Mouse (Mus musculus) lung, embryonic 16.5 days (tissue): Measurements from ENCODE around the gene Acot11. TPM values are rescaled to one million over a fixed set of nuclear protein-coding genes. Genes with fewer than 3 reads are reported as not detected.

Source experiments
- ATAC-seq: fragments of 200-750 bp; cut with Nextera tagmentation; 2 replicates; pipeline ENCODE4 v1.8.0; 2017; ENCODE audit warnings: low read depth, mild to moderate bottlenecking, moderate library complexity
- H3K27ac ChIP-seq: fragments of 300-500 bp; sonication (generic); 2 replicates; pipeline ENCODE4 v1.5.1; 2014; ENCODE audit warnings: mild to moderate bottlenecking, control low read depth, low read length
- H3K27me3 ChIP-seq: fragments of 300-500 bp; sonication (generic); 2 replicates; pipeline ENCODE4 v1.6.1; 2014; ENCODE audit warnings: low read depth, low read length, mixed read lengths; ENCODE audit not compliant: control insufficient read depth, insufficient read depth
- H3K36me3 ChIP-seq: fragments of 300-500 bp; sonication (generic); 2 replicates; pipeline ENCODE4 v1.6.1; 2014; ENCODE audit warnings: low read length; ENCODE audit not compliant: control insufficient read depth, insufficient read depth
- H3K4me1 ChIP-seq: fragments of 300-500 bp; sonication (generic); replicated peaks from 2 replicates; pipeline ENCODE4 v1.6.1; 2014; ENCODE audit warnings: low read length, mixed read lengths; ENCODE audit not compliant: control insufficient read depth, insufficient read depth
- H3K4me2 ChIP-seq: fragments of 300-500 bp; sonication (generic); 2 replicates; pipeline ENCODE4 v1.6.1; 2014; ENCODE audit warnings: low read depth, low read length, control low read depth
- H3K4me3 ChIP-seq: fragments of 300-500 bp; sonication (generic); 2 replicates; pipeline ENCODE4 v1.5.1; 2014; ENCODE audit warnings: mild to moderate bottlenecking, low read length, control low read depth
- H3K9ac ChIP-seq: fragments of 300-500 bp; sonication (generic); 2 replicates; pipeline ENCODE4 v1.6.1; 2014; ENCODE audit warnings: low read length, control low read depth
- H3K9me3 ChIP-seq: fragments of 300-500 bp; sonication (generic); 2 replicates; pipeline ENCODE4 v1.6.1; 2016; ENCODE audit warnings: low read length; ENCODE audit not compliant: control insufficient read depth
- WGBS: fragments of 180-500 bp; shearing (Covaris S2); extraction: QIAGEN DNeasy Blood & Tissue Kit; methylation state at CpG from one replicate; pipeline ENCODE4 v1.1.7; 2014; 5-methylcytosine and 5-hydroxymethylcytosine counted together
- polyA plus RNA-seq: library from polyadenylated mRNA; unstranded; fragments of >200 nt; fragmentation: Nextera tagmentation; extraction: Ambion mirVana; gene quantifications from 2 replicates; pipeline ENCODE4 v1.2.1, GENCODE M21; 2015

The Acot11 gene
- polyA plus RNA-seq, 1 experiment from 2014 or later: 2.1 TPM

- H3K4me1 ChIP-seq: no peaks in the 10 kb centered on the region
- ATAC-seq: no peak
- WGBS: 78% methylated on average over 4 of the region's 4 CpGs
- no peak overlapping the region for H3K4me3 ChIP-seq
- H3K9ac ChIP-seq: no peak overlapping the region
- no peak overlapping the region for H3K4me2 ChIP-seq
- H3K27ac ChIP-seq: no peak overlapping the region
- H3K36me3 ChIP-seq: no peaks in the 10 kb centered on the region
- no peaks in the 10 kb centered on the region for H3K9me3 ChIP-seq
- no peaks in the 10 kb centered on the region for H3K27me3 ChIP-seq
These were observed 12.2 kb upstream of the Acot11 start for GRCm38 (mm10) chr4:106817017-106817416.

- Histone ChIP-seq H3K9me3 (no peaks in the 10 kb centered on the region), H3K4me3 (no peak overlapping the region), H3K27me3 (no peaks in the 10 kb centered on the region), H3K27ac (no peak overlapping the region), H3K4me1 (no peaks in the 10 kb centered on the region), H3K9ac (no peak overlapping the region), H3K36me3 (no peaks in the 10 kb centered on the region), H3K4me2 (no peak overlapping the region)
- WGBS: 69% methylated on average over 21 of the region's 25 CpGs
- ATAC-seq: no peak
These were observed 10.9 kb upstream of the Acot11 start for GRCm38 (mm10) chr4:106815396-106816324.

GRCm38 (mm10) chr4:106811162-106811561 lies 6.4 kb upstream of the Acot11 start:
- H3K4me1 ChIP-seq: no peaks in the 10 kb centered on the region
- no peak overlapping the region for H3K4me3 ChIP-seq
- WGBS: 91% methylated on average over 8 of the region's 8 CpGs
- no peak for ATAC-seq
- H3K36me3 ChIP-seq: no peaks in the 10 kb centered on the region
- no peak overlapping the region for H3K27ac ChIP-seq
- no peaks in the 10 kb centered on the region for H3K27me3 ChIP-seq
- H3K4me2 ChIP-seq: no peak overlapping the region
- H3K9me3 ChIP-seq: peaks cover 5% of the 10 kb centered on the region; the same call in 1 of the 2 replicates
- no peak overlapping the region for H3K9ac ChIP-seq

- H3K27ac ChIP-seq: no peak overlapping the region
- H3K4me2 ChIP-seq: no peak overlapping the region
- peaks cover 5% of the 10 kb centered on the region; the same call in 1 of the 2 replicates for H3K9me3 ChIP-seq
- H3K9ac ChIP-seq: no peak overlapping the region
- peaks cover 3% of the 10 kb centered on the region for H3K4me1 ChIP-seq
- H3K36me3 ChIP-seq: no peaks in the 10 kb centered on the region
- H3K27me3 ChIP-seq: no peaks in the 10 kb centered on the region
- no peak overlapping the region for H3K4me3 ChIP-seq
- ATAC-seq: no peak
- WGBS: 88% methylated on average over 6 of the region's 6 CpGs
These were observed 5.2 kb upstream of the Acot11 start for GRCm38 (mm10) chr4:106810039-106810438.

- Histone ChIP-seq H3K4me2 (no peak overlapping the region), H3K9ac (no peak overlapping the region), H3K4me3 (no peak overlapping the region), H3K27ac (no peak overlapping the region), H3K36me3 (no peaks in the 10 kb centered on the region), H3K9me3 (peaks cover 5% of the 10 kb centered on the region; the same call in 1 of the 2 replicates), H3K4me1 (peaks cover 12% of the 10 kb centered on the region), H3K27me3 (no peaks in the 10 kb centered on the region)
- WGBS: 60% methylated on average over 3 of the region's 3 CpGs
- ATAC-seq: no peak
These were observed 2.5 kb upstream of the Acot11 start for GRCm38 (mm10) chr4:106807287-106807686.

GRCm38 (mm10) chr4:106805890-106806289 lies 1.1 kb upstream of the Acot11 start:
- peaks cover 12% of the 10 kb centered on the region for H3K4me1 ChIP-seq
- 32% methylated on average over 2 of the region's 2 CpGs for WGBS
- H3K4me2 ChIP-seq: no peak overlapping the region
- peaks cover 5% of the 10 kb centered on the region; the same call in 1 of the 2 replicates for H3K9me3 ChIP-seq
- H3K9ac ChIP-seq: no peak overlapping the region
- H3K4me3 ChIP-seq: no peak overlapping the region
- ATAC-seq: no peak; the same call in 1 of the 2 replicates
- H3K36me3 ChIP-seq: no peaks in the 10 kb centered on the region
- no peak overlapping the region for H3K27ac ChIP-seq
- H3K27me3 ChIP-seq: no peaks in the 10 kb centered on the region

GRCm38 (mm10) chr4:106804201-106804909 lies 443 bp downstream of the Acot11 start:
- no peaks in the 10 kb centered on the region for H3K36me3 ChIP-seq
- peaks cover 16% of the 10 kb centered on the region for H3K4me1 ChIP-seq
- H3K9ac ChIP-seq: peak overlapping the region; percentile 60
- peak; percentile 3; the same call in 1 of the 2 replicates for ATAC-seq
- H3K9me3 ChIP-seq: no peaks in the 10 kb centered on the region
- H3K4me2 ChIP-seq: peak overlapping the region; percentile 57
- no peaks in the 10 kb centered on the region for H3K27me3 ChIP-seq
- peak overlapping the region; percentile 41 for H3K4me3 ChIP-seq
- H3K27ac ChIP-seq: no peak overlapping the region
- 33% methylated on average over 16 of the region's 16 CpGs for WGBS

- H3K36me3 ChIP-seq: no peaks in the 10 kb centered on the region
- WGBS: 81% methylated on average over 4 of the region's 4 CpGs
- H3K27ac ChIP-seq: no peak overlapping the region
- peaks cover 22% of the 10 kb centered on the region for H3K4me1 ChIP-seq
- H3K4me2 ChIP-seq: no peak overlapping the region
- H3K27me3 ChIP-seq: no peaks in the 10 kb centered on the region
- no peak for ATAC-seq
- H3K9me3 ChIP-seq: no peaks in the 10 kb centered on the region
- H3K4me3 ChIP-seq: no peak overlapping the region
- no peak overlapping the region for H3K9ac ChIP-seq
These were observed 1.0 kb downstream of the Acot11 start for GRCm38 (mm10) chr4:106803781-106804180.

GRCm38 (mm10) chr4:106799772-106800336 lies 4.9 kb downstream of the Acot11 start:
- H3K4me3 ChIP-seq: peak overlapping the region; percentile 12; the same call in 1 of the 2 replicates
- H3K27ac ChIP-seq: no peak overlapping the region
- peak; percentile 82 for ATAC-seq
- H3K4me2 ChIP-seq: peak overlapping the region; percentile 47
- H3K9ac ChIP-seq: peak overlapping the region; percentile 29; the same call in 1 of the 2 replicates
- H3K4me1 ChIP-seq: peaks cover 21% of the 10 kb centered on the region
- H3K9me3 ChIP-seq: no peaks in the 10 kb centered on the region
- no peaks in the 10 kb centered on the region for H3K36me3 ChIP-seq
- no peaks in the 10 kb centered on the region for H3K27me3 ChIP-seq
- 4% methylated on average over 15 of the region's 15 CpGs for WGBS
